Mouse (Mus musculus) layer of hippocampus, adult 2 months (tissue): ENCODE results near the gene Trappc10. TPM values are rescaled to one million over a fixed set of nuclear protein-coding genes. Genes with fewer than 3 reads are reported as not detected.

ENCODE experiments used
- DNase-seq, 2 experiments: peaks; one replicate each; pipeline ENCODE4 v3.0.0; 2022; ENCODE audit warnings: low spot score in 2 of 2
- H3K27ac ChIP-seq: fragments of 200-600 bp; 2 replicates; pipeline ENCODE4 v1.8.1; 2022
- H3K4me3 ChIP-seq: fragments of 200-600 bp; 2 replicates; pipeline ENCODE4 v1.8.1; 2022; ENCODE audit warnings: mild to moderate bottlenecking
- CTCF ChIP-seq: fragments of 200-600 bp; conservative IDR thresholded peaks from 2 replicates; pipeline ENCODE4 v1.8.1; 2022; ENCODE audit warnings: antibody characterized with exemption, mild to moderate bottlenecking, moderate library complexity
- total RNA-seq, 2 experiments: library from RNA; stranded (reverse); gene quantifications; 2 replicates each; pipeline ENCODE4 v1.2.3; 2021

The Trappc10 gene
- total RNA-seq, 2 experiments from 2014 or later = 83.4 to 84.1 TPM

DNA sequence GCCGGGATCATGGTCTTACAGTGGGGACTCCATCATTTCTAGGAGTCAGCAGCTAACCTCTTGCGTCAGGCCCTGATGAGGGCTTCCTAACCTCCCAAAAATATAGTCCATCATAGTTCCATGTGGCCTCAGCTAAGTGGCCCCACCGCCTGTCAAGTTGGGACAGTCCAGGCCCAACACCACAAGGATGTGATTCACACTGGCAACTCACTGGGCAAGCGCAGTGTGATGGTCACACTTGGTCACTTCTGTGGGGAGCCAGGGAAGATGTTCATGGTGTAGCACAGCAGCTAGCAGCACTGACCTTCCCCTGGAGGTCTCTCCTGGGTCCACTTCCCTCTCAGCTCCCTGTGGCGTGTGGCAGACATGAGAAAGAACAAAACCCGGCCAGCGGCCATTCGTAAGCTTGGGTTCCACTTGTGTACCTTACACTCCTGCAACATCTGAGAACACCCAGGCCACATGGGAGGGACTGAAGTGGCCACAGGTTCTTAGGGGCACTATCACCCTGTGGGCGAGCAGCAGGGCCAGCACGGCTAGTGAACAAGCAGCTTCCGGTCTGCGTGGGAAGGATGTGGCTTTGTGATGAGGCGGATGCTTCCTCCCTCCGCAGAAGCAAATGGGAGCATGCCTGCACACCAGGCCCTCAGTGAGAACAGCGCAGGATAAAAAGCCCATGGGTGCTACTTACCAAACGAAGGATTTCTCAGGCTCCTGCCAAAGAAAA, 83.9 kb downstream of the Trappc10 start:
- no peak for DNase-seq
- TF ChIP-seq CTCF = no peak
- peak overlapping the region; percentile 39; the same call in 1 of the 2 replicates for H3K27ac ChIP-seq
- H3K4me3 ChIP-seq = no peak overlapping the region

DNA sequence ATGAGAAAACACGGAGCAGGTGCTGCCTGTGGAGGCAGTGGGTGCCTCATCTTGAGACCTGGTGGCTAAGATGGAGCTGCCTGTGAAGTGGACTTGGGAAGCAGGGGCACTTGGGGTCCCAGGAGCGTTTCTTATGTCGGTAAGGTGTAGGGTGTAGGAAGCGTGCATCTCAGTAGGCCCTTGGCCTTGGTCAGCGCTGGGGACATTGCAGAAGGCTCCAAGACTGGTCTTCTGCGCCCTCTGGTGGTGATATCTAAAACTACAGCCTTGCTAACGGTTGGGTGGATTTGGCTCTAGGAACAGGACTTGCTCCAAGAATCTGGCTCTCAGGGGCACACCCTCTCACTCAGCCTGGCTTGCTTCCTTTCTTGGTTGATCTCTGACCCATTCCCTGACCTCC, 84.5 kb downstream of the Trappc10 start:
- peak overlapping the region; percentile 39 for H3K4me3 ChIP-seq

DNA sequence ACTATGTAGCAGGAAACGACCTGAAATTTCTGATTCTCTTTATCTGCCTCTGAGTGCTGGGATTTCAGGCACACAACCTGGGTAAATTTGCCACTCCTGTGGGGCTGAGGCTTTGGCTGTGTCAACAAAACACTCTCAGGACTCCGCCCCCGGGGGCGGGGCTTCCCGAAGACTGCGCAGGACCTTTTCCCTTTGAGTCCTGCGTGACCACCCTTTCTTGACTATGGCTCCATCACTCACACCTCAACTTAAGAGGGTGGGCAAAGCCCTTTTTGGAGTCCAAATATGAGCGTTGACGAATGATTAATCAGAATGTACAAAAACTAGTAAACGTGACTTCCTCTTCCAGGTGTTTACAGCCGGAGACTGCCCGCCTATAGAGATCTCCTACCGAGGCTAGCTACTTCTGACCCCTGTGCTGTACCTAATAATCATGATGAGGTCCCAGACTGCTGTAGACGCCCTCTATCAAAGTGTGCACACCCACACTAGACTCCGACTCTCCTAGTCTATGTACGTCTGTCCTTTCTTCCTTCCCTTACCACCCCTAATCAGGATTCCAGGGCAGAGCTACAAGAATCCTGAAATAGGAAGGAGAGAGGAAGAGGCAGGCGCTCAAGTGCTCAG, 85.1 kb downstream of the Trappc10 start:
- DNase-seq = peak in 1 of 2 experiments; percentile 56
- peak overlapping the region; percentile 39 for H3K4me3 ChIP-seq
- H3K27ac ChIP-seq = peak overlapping the region; percentile 37
- no peak for TF ChIP-seq CTCF

More for the DNA sequence above, 84.5 kb downstream of the Trappc10 start:
- TF ChIP-seq CTCF = peak; percentile 97
- DNase-seq = peak; percentile 75 to 89
- peak overlapping the region; percentile 37 for H3K27ac ChIP-seq

DNA sequence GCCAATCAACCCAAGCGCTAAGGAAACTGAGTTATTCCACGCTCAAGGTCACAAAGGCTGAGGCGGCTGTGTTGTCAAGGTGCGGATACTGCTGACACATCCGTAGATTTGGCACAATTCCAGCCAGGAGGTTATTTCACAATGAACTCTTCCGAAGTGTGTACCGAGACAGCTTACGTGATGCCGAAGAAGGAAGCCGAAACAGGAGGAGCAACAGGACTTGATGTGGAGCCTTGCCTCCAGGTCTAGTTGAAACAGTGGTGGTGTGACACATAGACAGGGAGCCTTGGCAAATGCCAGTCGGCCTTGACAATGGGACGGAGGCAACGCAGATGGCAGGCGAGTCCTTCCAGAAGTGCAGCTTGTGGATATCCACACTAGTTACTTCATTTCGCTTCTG, 86.4 kb downstream of the Trappc10 start:
- Histone ChIP-seq H3K27ac (no peak overlapping the region), H3K4me3 (no peak overlapping the region)
- DNase-seq = no peak
- no peak for TF ChIP-seq CTCF

DNA sequence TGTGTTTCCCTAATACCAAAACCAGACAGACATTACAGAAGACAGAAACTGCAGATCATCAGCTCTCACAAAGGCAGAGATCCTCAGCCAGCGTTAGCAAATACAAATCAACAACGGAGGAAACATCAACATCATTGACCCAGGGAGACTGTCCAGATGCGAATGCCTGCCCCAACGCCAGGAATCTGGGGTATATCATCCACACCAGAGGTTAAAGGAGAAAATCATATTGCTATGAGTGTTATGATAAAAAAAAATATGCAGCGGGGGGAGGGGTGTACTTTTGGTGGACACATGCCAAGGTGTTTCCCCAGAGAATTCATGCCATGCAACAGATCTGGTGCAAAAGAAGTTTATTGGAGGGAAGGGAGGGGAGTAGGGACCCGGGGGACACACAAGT, 87.5 kb downstream of the Trappc10 start:
- Histone ChIP-seq H3K4me3 (no peak overlapping the region), H3K27ac (no peak overlapping the region)
- no peak for DNase-seq
- no peak for TF ChIP-seq CTCF

DNA sequence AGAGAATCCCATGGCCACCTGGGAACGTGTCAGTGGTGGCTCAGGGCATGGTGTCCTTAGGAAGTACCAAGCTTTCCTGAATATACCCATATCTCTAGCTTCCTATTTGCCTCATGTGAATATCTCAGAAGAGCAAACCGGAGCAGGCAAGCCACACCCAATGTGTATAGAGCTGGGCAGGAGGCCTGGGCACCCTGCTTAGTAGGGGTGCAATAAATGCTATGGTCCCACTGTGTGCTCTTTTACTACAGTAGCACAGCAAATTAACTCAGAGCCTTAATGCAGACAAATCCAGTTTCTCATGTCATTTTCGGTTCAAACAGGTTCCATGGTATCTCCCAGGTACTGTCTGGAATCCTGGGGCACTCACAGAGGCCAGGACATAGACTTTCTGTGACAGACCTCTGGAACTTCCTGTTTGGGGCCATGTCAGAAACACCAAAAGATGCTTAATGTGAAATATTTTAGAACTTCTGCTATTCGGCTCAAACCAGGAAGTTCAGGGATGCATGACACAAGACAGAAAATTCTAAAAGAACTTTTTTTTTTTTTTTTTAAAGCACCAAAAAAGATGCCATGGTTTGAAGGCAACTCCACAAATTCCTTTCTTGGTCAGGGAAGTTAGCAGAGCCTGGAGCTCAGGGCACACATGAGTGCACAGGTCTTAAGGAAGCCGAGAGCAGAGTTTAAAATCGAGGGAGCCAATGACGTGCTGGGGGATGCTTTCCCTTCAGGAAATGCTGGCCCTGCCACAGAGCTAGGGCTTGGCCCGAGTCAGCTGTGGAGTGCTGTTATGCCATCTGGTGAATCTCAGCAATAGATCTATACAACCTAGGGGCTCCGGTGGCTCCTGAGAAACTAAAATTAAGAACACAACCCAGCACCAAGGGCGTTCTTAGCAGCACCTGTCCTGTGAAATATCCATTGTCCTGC, 95.3 kb downstream of the Trappc10 start:
- TF ChIP-seq CTCF = no peak
- no peak overlapping the region for H3K4me3 ChIP-seq
- H3K27ac ChIP-seq = no peak overlapping the region
- no peak for DNase-seq

DNA sequence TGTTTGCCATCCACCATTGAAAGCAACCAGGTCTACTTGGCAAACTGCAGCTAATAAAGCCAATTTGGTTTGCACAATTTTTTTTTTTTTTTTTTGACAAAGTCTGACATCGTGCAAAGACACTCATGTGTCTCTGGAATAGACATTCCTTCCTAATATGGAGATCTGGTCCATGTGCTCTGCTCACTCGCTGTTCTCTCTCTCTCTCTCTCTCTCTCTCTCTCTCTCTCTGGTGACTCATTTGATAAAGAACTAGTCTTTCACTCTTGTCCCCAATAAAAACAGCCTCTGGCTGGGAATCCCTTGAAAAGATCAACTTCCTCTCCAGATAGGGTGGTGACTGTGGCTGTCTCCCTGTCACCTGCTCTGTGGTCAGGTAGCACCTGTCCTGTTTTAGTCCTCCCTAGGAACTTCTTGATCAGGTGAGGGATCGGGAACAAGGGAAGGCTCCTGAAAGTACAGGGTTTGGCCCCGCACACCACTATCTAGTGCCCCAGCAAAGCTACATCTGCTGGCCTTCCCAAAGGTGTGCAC, 96.5 kb downstream of the Trappc10 start:
- DNase-seq = no peak
- Histone ChIP-seq H3K27ac (no peak overlapping the region), H3K4me3 (no peak overlapping the region)
- no peak for TF ChIP-seq CTCF

DNA sequence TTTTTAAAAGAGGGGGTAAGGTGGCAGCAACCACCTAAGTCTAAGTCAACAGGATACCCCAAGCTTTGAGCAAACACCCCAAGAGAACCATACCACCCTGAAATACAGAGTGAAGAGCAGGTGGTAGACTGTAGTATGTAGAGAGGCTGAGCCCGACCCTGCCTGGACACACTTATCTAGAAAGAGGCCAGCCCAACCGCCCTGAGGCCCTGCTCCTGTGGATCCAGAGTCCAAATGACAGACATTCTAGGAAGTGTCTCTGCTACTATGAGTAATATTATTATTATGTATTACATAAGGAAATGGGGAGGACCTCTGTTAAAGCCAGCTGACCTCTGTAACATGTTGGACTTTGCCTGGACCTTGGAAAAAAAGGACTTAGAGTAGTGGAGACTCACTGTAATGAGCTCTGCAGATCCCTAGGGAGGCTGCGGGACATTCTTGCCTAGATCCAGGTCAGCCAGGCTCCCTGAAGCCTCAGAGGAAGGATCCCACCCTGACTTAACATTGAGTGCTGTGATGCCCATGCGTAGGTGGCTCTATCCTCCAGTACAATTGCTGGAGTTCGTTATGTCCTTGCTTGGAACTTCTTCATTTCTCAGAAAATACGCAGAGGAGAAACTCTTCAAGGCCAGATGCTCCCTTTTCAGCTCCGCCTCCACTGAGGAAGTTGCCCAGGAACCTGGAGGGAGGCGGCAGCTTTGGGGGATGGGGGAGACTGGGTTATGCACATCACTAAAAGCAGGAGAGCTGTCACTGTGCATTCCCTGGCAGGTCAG, 100.5 kb downstream of the Trappc10 start:
- no peak for TF ChIP-seq CTCF
- Histone ChIP-seq H3K4me3 (no peak overlapping the region), H3K27ac (peak overlapping the region; percentile 75)
- peak; percentile 37 to 62 for DNase-seq

DNA sequence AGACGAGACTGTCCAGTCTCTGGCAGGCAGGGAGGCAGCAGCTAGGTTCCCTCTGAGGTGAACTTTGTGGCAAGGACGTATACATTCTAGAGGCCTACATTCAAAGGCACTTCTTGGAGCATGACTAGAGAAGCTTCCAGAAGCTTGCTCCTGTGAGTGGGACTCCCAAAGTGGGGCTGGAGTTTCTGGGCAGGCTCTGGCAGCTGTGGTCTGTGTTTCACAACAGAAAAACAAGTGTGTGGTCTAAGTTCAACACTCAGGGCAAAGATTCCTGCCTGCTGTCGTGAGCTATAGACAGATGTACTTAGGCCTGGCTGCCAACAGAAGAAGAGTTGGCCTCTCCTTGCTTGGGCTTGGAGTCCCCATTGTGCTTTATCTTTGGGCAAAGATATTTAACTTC, 103.6 kb downstream of the Trappc10 start:
- no peak for DNase-seq
- Histone ChIP-seq H3K27ac (no peak overlapping the region), H3K4me3 (no peak overlapping the region)
- TF ChIP-seq CTCF = no peak

DNA sequence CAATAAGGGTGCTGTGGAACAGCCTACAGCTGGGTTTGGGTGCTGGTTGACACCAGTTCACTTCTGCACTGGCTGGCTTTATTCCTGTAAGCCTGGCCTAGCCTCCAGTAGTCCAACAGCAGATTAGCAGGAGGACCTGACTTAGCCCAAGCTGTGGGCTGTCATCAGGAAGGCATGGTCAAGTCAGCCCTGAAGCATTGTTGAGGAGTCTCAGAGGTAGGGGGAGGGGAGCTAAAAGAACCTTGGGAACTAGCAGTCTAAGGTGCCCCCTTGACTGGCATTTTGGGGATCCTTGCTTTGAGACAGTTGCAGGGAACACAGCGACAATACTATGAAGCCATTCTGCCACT, 104.2 kb downstream of the Trappc10 start:
- no peak for DNase-seq
- Histone ChIP-seq H3K27ac (no peak overlapping the region), H3K4me3 (no peak overlapping the region)
- no peak for TF ChIP-seq CTCF

DNA sequence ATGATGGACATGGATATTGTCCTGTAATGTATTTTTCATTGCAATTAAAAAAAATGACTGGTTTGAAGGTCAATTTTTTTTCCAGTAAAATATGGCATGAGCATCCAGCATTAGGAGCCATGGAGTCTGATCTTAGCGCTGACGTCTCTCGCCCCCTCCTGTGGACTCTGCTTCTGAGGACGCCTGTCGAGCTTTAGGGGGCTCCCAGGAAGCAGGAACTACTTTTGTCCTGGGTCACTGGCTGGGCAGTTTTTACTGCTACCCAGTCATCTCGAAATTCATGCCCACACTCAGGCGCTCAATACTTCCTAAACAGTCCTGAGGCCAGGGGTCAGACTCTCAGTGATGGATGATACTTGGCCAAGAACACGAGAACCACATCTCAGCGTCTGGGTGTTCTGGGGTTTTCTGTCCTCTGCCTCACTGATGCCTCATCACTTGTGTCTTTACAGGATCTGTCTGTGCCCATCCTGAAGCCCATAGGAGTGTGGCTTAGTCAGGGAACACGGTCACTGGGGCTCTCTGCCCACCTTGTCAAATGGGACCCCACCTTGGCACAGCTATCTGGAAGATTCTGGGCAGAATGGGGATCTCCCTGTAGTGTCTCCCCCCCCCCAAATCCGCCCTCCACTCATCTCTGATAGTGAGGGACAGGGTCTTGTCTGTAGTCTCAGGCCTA, 104.7 kb downstream of the Trappc10 start:
- DNase-seq = no peak
- Histone ChIP-seq H3K27ac (no peak overlapping the region), H3K4me3 (no peak overlapping the region)
- TF ChIP-seq CTCF = no peak

DNA sequence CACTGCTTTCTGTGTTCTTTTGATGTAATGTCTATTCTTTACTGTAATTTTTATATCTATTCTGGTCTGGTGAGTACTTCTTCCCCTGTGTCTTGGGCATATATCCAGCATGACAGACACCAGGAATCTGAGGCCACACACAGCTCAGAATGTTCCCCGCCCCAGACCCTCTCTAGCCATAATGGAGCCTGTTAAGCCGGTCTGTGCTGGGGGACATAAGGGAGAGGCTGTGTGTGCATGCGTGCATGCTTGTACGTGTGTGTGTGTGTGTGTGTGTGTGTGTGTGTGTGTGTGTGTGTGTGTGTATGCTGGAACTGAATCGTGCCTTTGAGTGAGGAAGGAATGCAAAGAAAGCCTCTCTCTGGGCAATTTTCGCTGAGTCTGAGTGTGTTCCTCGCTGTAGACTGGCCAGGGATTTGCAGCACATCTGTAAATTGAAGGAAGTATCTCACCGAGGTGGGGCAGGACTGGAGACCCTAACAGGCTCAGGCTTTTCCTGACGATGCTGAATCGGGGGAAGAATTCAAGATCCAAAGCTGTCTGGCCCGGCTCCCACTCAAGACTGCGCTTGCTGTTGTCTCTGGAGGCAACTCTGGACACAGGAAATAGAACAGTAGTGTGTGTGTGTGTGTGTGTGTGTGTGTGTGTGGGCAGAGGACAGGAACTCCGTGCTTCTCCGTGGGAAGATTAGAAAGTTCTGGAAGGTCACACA, 105.5 kb downstream of the Trappc10 start:
- no peak overlapping the region for H3K27ac ChIP-seq
- no peak for DNase-seq
- no peak overlapping the region for H3K4me3 ChIP-seq
- TF ChIP-seq CTCF = no peak
